Comparison of ENCODE assay signal across 35 mouse cellular contexts in genomic region chr19:47130551-47131125, GRCm38 (mm10). TPM values are rescaled to one million over a fixed set of nuclear protein-coding genes. Genes with fewer than 3 reads are reported as not detected.
A peak's percentile ranks its signal among the peaks of the same experiment; 100 is the strongest.
DNase-seq lines count a peak whose midpoint lies in the region.
"Had no signal": no experiment of that assay in that cellular context is flagged by ENCODE, and none has a peak within 500 bp of the region (broad histone marks: within the 10 kb centered on the region; RNA-seq: fewer than 3 reads in every experiment).

No protein-coding gene starts in this region.

- peak; percentile 41 for DNase-seq in adrenal gland, adult 2 months
- DNase-seq in adrenal gland, postnatal 4 days (ENCODE audit: low spot score in 2 of 2) = no peak
- DNase-seq in heart, adult 11 months = peak; percentile 72
- DNase-seq in heart, postnatal 14 days = no peak
- peak; percentile 64 to 66 for DNase-seq in spleen, postnatal 36 days (ENCODE audit: low spot score in 2 of 2)
- DNase-seq in spleen, postnatal 10 days (ENCODE audit: low spot score in 2 of 2) = no peak
- peak; percentile 37 for DNase-seq in ZHBTc4 (ENCODE audit: low read depth, low spot score)
- no peak for DNase-seq in gastrocnemius, adult 18-20 months (ENCODE audit: low spot score)
- DNase-seq: adrenal gland, postnatal 10 days; cerebellum, adult 11 months; cerebellum, adult 2 months; cerebellum, adult 9-11 months; cerebellum, postnatal 25 days; forebrain, postnatal 0 days; gastrocnemius, postnatal 25 days; heart, adult 2 months had no signal

- intact Hi-C loops in heart, postnatal 14 days (cut with DNase I) = no loop called here

RNA-seq across cellular contexts. Expression of gene Calhm2, which starts 7.5 kb away (rescaled TPM):
- 1 to 10 TPM; 4.0 to 6.0 TPM for total RNA-seq in adrenal gland, adult 2 months (2021)
- polyA plus RNA-seq in adrenal gland, adult 2 months (2012; rRNA removed) = 11.4 and 11.9 TPM in 2 replicates
- 1 to 10 TPM; 5.3 to 5.4 TPM for total RNA-seq in adrenal gland, postnatal 4 days (2021)
- total RNA-seq in heart, postnatal 14 days (2021) = 1 to 10 TPM; 4.1 to 5.2 TPM
- total RNA-seq in gastrocnemius, adult 18-20 months (2021) = 1 to 10 TPM; 1.0 to 1.2 TPM

RNA-seq across cellular contexts. Expression of gene Calhm1, which starts 13.4 kb away (rescaled TPM):
- not detected for total RNA-seq in adrenal gland, adult 2 months (2021)
- polyA plus RNA-seq in adrenal gland, adult 2 months (2012; rRNA removed) = not detected in 2 replicates
- not detected for total RNA-seq in adrenal gland, postnatal 4 days (2021)
- not detected for total RNA-seq in heart, postnatal 14 days (2021)
- total RNA-seq in gastrocnemius, adult 18-20 months (2021) = not detected
- total RNA-seq: adrenal gland, postnatal 10 days; common myeloid progenitor, adult 5-6 weeks; forebrain, postnatal 0 days; G1E; gastrocnemius, adult 8-10 months; gastrocnemius, postnatal 25 days; heart, adult 2 months; heart, postnatal 25 days; hematopoietic stem cell, adult 5-6 weeks had no signal
- polyA plus RNA-seq: cerebellum, adult 2 months; embryonic facial prominence, embryonic 12.5 days; embryonic facial prominence, embryonic 15.5 days; forebrain, embryonic 11.5 days; forebrain, embryonic 14.5 days; forebrain, postnatal 0 days; frontal cortex, adult 2 months; G1E; gonadal fat pad, adult 2 months; heart, adult 2 months; heart, embryonic 10.5 days; heart, embryonic 13.5 days; heart, embryonic 16.5 days; hindbrain, embryonic 12.5 days; hindbrain, embryonic 15.5 days; intestine, embryonic 14.5 days; intestine, postnatal 0 days; Patski had no signal

RNA-seq across cellular contexts. Expression of gene Calhm3, which starts 26.9 kb away (rescaled TPM):
- not detected for total RNA-seq in adrenal gland, adult 2 months (2021)
- polyA plus RNA-seq in adrenal gland, adult 2 months (2012; rRNA removed) = not detected in 2 replicates
- not detected for total RNA-seq in adrenal gland, postnatal 4 days (2021)
- not detected for total RNA-seq in heart, postnatal 14 days (2021)
- not detected for total RNA-seq in gastrocnemius, adult 18-20 months (2021)
- total RNA-seq: adrenal gland, postnatal 10 days; common myeloid progenitor, adult 5-6 weeks; forebrain, postnatal 0 days; gastrocnemius, adult 8-10 months; gastrocnemius, postnatal 25 days; heart, adult 2 months; heart, postnatal 25 days; hematopoietic stem cell, adult 5-6 weeks had no signal
- polyA plus RNA-seq: cerebellum, adult 2 months; embryonic facial prominence, embryonic 12.5 days; embryonic facial prominence, embryonic 15.5 days; forebrain, embryonic 11.5 days; forebrain, embryonic 14.5 days; frontal cortex, adult 2 months; G1E; gonadal fat pad, adult 2 months; heart, adult 2 months; heart, embryonic 10.5 days; heart, embryonic 13.5 days; heart, embryonic 16.5 days; hindbrain, embryonic 12.5 days; hindbrain, embryonic 15.5 days; intestine, embryonic 14.5 days; Patski had no signal

RNA-seq across cellular contexts. Expression of gene Pdcd11, which starts 40.1 kb away (rescaled TPM):
- total RNA-seq in adrenal gland, adult 2 months (2021) = 10 to 100 TPM; 19.8 to 22.1 TPM
- 5.1 and 6.0 TPM in 2 replicates for polyA plus RNA-seq in adrenal gland, adult 2 months (2012; rRNA removed)
- 10 to 100 TPM; 25.1 to 28.2 TPM for total RNA-seq in adrenal gland, postnatal 4 days (2021)
- 10 to 100 TPM; 11.7 to 12.3 TPM for total RNA-seq in heart, postnatal 14 days (2021)
- total RNA-seq in gastrocnemius, adult 18-20 months (2021) = 1 to 10 TPM; 7.4 to 8.0 TPM

RNA-seq across cellular contexts. Expression of gene Usmg5, which starts 40.2 kb away (rescaled TPM):
- total RNA-seq in adrenal gland, adult 2 months (2021) = 100 to 1,000 TPM; 788 to 840 TPM
- polyA plus RNA-seq in adrenal gland, adult 2 months (2012; rRNA removed) = 7.8 and 8.7 TPM in 2 replicates
- total RNA-seq in adrenal gland, postnatal 4 days (2021) = 100 to 1,000 TPM; 584 to 643 TPM
- 1,000 to 10,000 TPM; 2,083 to 2,242 TPM for total RNA-seq in heart, postnatal 14 days (2021)
- 1,000 to 10,000 TPM; 1,130 to 1,186 TPM for total RNA-seq in gastrocnemius, adult 18-20 months (2021)

Comparison
In these comparisons a context has a peak if more than half of its experiments do, and no peak if none do; other contexts are left out.
1. DNase-seq: peak in adrenal gland, adult 2 months (single experiment), heart, adult 11 months (single experiment), spleen, postnatal 36 days (2 of 2) and ZHBTc4 (single experiment); none in adrenal gland, postnatal 4 days (0 of 2), heart, postnatal 14 days (0 of 2), spleen, postnatal 10 days (0 of 2) and gastrocnemius, adult 18-20 months (single experiment).